Mouse (Mus musculus): ENCODE results near the gene Prp2. TPM values are rescaled to one million over a fixed set of nuclear protein-coding genes. Genes with fewer than 3 reads are reported as not detected.
"Not testable (repeated sequence)": the region's sequence is repeated elsewhere in the genome, so short reads cannot be mapped to it uniquely, and the experiment has no call there.

Gene Prp2
- total RNA-seq (2015; ENCODE audit: low replicate concordance) = not detected in 2 replicates
- total RNA-seq (2017; ENCODE audit: low replicate concordance) = not detected in 2 replicates

- ATAC-seq (replicated peaks; ENCODE audit: low FRiP score, poor library complexity, severe bottlenecking) = not testable (repeated sequence)
Measured at GRCm38 (mm10) chr6:132595613-132596012, at the start of gene Prp2. TSS of gene Prp2 (plus strand) at chr6:132595913.

- ATAC-seq (replicated peaks; ENCODE audit: low FRiP score, poor library complexity, severe bottlenecking) = not testable (repeated sequence)
Measured at GRCm38 (mm10) chr6:132569509-132569908, 26.2 kb upstream of the Prp2 start, which contains the start of gene Prh1. TSS of gene Prh1 (plus strand) at chr6:132569809.

- ATAC-seq (replicated peaks; ENCODE audit: low FRiP score, poor library complexity, severe bottlenecking) = no peak
Measured at GRCm38 (mm10) chr6:132649399-132649798, 53.7 kb downstream of the Prp2 start.

Other genes starting within 250 kb of the Prp2 start
- not detected in 2 replicates for gene Gm8882, start 231.8 kb upstream of the Prp2 start, total RNA-seq (2015; ENCODE audit: low replicate concordance)
- not detected in 2 replicates for gene Gm8882, start 231.8 kb upstream of the Prp2 start, total RNA-seq (2017; ENCODE audit: low replicate concordance)
- gene Prh1, start 26.1 kb upstream of the Prp2 start, total RNA-seq (2015; ENCODE audit: low replicate concordance) = not detected in 2 replicates
- gene Prh1, start 26.1 kb upstream of the Prp2 start, total RNA-seq (2017; ENCODE audit: low replicate concordance) = not detected in 2 replicates
- not detected in 2 replicates for gene A630073D07Rik, start 55.6 kb downstream of the Prp2 start, total RNA-seq (2015; ENCODE audit: low replicate concordance)
- not detected in 2 replicates for gene A630073D07Rik, start 55.6 kb downstream of the Prp2 start, total RNA-seq (2017; ENCODE audit: low replicate concordance)
- gene Tas2r120, start 61.0 kb downstream of the Prp2 start, total RNA-seq (2015; ENCODE audit: low replicate concordance) = not detected in 2 replicates
- not detected in 2 replicates for gene Tas2r120, start 61.0 kb downstream of the Prp2 start, total RNA-seq (2017; ENCODE audit: low replicate concordance)
- not detected in 2 replicates for gene Tas2r121, start 105.1 kb downstream of the Prp2 start, total RNA-seq (2015; ENCODE audit: low replicate concordance)
- gene Tas2r121, start 105.1 kb downstream of the Prp2 start, total RNA-seq (2017; ENCODE audit: low replicate concordance) = not detected in 2 replicates
- not detected in 2 replicates for gene Tas2r122, start 116.0 kb downstream of the Prp2 start, total RNA-seq (2015; ENCODE audit: low replicate concordance)
- not detected in 2 replicates for gene Tas2r122, start 116.0 kb downstream of the Prp2 start, total RNA-seq (2017; ENCODE audit: low replicate concordance)
- gene Tas2r115, start 142.1 kb downstream of the Prp2 start, total RNA-seq (2015; ENCODE audit: low replicate concordance) = not detected in 2 replicates
- gene Tas2r115, start 142.1 kb downstream of the Prp2 start, total RNA-seq (2017; ENCODE audit: low replicate concordance) = not detected in 2 replicates
- not detected in 2 replicates for gene Tas2r124, start 158.8 kb downstream of the Prp2 start, total RNA-seq (2015; ENCODE audit: low replicate concordance)
- gene Tas2r124, start 158.8 kb downstream of the Prp2 start, total RNA-seq (2017; ENCODE audit: low replicate concordance) = not detected in 2 replicates
- gene Tas2r102, start 166.2 kb downstream of the Prp2 start, total RNA-seq (2015; ENCODE audit: low replicate concordance) = not detected in 2 replicates
- not detected in 2 replicates for gene Tas2r102, start 166.2 kb downstream of the Prp2 start, total RNA-seq (2017; ENCODE audit: low replicate concordance)
- gene Tas2r136, start 182.2 kb downstream of the Prp2 start, total RNA-seq (2015; ENCODE audit: low replicate concordance) = not detected in 2 replicates
- not detected in 2 replicates for gene Tas2r136, start 182.2 kb downstream of the Prp2 start, total RNA-seq (2017; ENCODE audit: low replicate concordance)
- not detected in 2 replicates for gene Tas2r117, start 206.9 kb downstream of the Prp2 start, total RNA-seq (2015; ENCODE audit: low replicate concordance)
- not detected in 2 replicates for gene Tas2r117, start 206.9 kb downstream of the Prp2 start, total RNA-seq (2017; ENCODE audit: low replicate concordance)

Measured in erythroid progenitor cell, adult 5-6 weeks (primary cell).